Mouse (Mus musculus) gastrocnemius, adult 8-10 months (tissue): Measurements from ENCODE around the gene Nxnl1. TPM values are rescaled to one million over a fixed set of nuclear protein-coding genes. Genes with fewer than 3 reads are reported as not detected.
A peak's percentile ranks its signal among the peaks of the same experiment; 100 is the strongest.

ENCODE experiments used
- DNase-seq, 2 experiments: peaks; one replicate each; pipeline ENCODE4 v3.0.0; 2022; ENCODE audit warnings: low spot score in 2 of 2
- total RNA-seq, 4 experiments: library from RNA; stranded (reverse); gene quantifications; 2 replicates each; pipeline ENCODE4 v1.2.4; 2022

Nxnl1 gene
- total RNA-seq, 4 experiments from 2014 or later = 0.09 to 0.13 TPM; not detected in 2

- DNase-seq = no peak
Observed at GRCm38 (mm10) chr8:71586891-71587290, 20.5 kb upstream of the Nxnl1 start.

DNA sequence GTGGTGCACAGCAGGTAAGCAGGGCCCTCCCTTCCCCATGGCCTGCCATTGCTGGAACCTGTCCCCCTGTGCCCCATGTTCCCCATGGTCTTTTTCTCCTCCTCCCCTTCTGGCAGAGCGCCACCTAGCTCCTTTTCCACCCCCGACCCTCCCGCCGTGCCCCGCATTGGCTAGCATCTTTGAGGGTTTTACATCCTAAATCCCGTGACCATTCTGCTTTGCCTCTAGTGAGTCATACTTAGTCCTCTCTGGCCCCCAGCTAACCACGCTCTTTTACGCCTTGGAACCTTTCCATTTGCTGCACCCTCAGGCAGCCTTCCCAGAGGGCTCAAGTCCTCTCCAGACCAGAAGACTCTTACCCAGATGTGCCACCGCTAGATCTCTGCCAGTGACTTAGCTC is 13.8 kb upstream of the Nxnl1 start:
- DNase-seq = no peak

DNA sequence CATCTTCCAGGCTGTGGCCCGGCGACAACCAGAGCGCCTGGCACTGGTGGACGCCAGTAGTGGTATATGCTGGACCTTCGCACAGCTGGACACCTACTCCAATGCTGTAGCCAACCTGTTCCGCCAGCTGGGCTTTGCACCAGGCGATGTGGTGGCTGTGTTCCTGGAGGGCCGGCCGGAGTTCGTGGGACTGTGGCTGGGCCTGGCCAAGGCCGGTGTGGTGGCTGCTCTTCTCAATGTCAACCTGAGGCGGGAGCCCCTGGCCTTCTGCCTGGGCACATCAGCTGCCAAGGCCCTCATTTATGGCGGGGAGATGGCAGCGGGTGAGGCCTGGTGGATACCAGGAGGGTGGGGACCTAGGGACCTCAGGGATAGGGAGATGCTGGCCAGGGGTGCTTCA is 13.1 kb upstream of the Nxnl1 start:
- peak; percentile 75 to 83 for DNase-seq

DNA sequence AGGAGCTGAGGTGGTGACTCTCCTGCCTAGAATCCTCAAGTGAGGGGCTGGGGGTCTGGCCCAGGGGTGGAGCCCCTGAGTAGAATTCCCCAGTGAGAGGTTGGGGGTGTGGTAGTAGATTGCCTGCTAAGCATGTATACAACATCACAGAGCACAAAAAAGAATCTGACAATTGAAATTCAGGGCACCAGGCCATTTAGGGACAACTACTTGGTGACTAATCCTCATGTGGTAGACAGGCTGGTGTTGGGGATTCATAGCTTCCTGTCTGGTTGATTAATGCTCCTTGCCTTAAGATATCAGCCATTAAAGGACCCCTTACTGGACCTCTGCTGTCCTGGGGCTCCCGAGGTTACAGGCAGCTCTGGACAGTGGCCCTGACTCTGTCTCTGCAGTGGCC is 12.6 kb upstream of the Nxnl1 start:
- DNase-seq = no peak

DNA sequence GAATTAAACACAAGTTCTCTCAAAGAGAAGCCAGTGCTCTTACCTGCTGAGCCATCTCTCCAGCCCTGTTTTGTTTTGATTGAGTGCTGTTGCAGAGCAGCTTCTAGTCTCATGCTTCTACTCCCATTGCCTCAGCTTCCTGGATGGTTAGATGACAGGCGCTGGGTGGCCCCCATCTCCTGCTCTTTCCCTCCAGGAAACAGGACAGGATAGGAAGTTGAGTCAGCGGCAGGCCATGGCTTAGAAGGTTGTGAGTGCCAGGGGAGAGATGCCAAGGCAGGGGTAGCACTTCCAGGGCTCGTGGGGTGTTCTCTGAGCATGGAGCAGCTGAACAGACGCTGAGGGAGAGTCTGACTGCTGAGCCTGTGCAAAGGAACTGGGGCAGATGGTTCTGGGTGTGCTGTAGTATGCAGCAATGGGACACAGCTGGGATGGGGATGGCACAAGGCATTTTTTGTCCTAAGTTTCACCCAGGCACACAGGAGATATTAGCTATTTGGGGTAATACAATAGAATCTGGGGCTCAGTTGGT is 11.5 kb upstream of the Nxnl1 start:
- no peak for DNase-seq

- no peak for DNase-seq
Observed at GRCm38 (mm10) chr8:71575020-71575419, 8.6 kb upstream of the Nxnl1 start.

GRCm38 (mm10) chr8:71574426-71574825 is 8.0 kb upstream of the Nxnl1 start:
- DNase-seq = no peak

- peak in 1 of 2 experiments; percentile 52 for DNase-seq
Observed at GRCm38 (mm10) chr8:71572847-71573633, 6.6 kb upstream of the Nxnl1 start.

DNA sequence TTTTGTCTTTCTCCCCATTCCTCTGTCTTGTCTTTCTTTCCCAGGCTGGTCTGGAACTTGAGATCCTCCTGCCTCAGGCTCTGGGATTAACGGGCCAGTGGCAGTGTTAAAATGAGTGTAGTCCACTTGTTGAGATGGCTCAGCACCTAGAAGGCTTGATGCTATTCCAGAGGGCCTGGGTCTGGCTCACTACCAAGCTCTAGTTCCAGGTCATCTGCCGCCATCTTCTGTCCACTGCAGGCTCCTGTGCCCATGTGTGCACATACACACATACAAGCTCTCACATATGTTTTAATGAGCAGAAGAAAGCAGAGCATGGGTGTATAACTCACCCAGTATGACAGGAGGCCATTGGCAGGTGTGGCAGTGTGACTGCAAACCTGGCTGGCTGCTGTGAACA is 5.7 kb upstream of the Nxnl1 start:
- DNase-seq = no peak

- peak; percentile 82 to 88 for DNase-seq
Observed at GRCm38 (mm10) chr8:71570291-71570954, 4.0 kb upstream of the Nxnl1 start.

- DNase-seq = peak; percentile 79 to 84
Observed at GRCm38 (mm10) chr8:71569366-71570290, 3.2 kb upstream of the Nxnl1 start.

GRCm38 (mm10) chr8:71568941-71569340 is 2.5 kb upstream of the Nxnl1 start:
- DNase-seq = no peak

GRCm38 (mm10) chr8:71568387-71568937 is 2.1 kb upstream of the Nxnl1 start, which contains the start of gene Slc27a1:
TSS of gene Slc27a1 (plus strand) at chr8:71568882.
- peak; percentile 60 to 81 for DNase-seq

DNA sequence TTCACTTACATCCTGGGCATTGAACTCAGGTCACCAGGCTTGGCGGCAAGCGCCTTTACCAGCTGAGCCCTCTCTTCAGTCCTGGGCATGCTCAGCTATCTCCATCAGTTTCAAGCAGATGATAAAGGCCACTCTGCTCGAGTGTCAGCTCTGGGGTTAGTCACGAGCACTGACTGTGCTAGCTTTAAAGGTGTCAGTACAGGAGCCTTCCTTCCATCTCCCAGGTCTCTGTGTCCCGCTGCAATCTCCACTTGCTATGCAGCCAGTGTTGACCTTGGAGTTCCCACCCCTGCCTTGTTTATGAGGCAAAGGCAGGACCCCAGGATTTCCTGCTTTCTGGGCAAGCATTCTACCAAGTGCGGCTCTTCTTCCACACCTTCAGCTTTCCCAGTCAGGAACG is 1.2 kb upstream of the Nxnl1 start:
- no peak for DNase-seq

DNA sequence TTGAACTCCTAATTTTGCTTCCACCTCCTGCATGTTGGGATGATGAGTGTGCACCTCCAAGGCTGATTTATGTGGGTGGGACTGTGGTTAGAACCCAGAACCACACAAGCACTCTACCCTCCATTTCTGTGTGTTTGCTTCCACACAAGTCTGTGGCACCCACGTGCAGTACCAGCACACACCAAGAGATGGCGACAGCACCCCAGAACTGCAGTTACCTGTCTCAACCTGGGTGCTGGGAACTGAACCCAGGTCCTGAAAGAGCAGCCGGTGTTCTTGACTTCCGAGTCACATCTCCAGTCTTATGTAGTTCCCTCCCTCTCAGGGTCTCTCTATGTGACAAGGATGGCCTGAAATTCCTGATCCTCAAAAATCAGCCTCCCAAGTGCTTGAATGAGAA is 2.4 kb downstream of the Nxnl1 start:
- no peak for DNase-seq

- DNase-seq = peak; percentile 66 to 72
Observed at GRCm38 (mm10) chr8:71562751-71563150, 3.6 kb downstream of the Nxnl1 start.

DNA sequence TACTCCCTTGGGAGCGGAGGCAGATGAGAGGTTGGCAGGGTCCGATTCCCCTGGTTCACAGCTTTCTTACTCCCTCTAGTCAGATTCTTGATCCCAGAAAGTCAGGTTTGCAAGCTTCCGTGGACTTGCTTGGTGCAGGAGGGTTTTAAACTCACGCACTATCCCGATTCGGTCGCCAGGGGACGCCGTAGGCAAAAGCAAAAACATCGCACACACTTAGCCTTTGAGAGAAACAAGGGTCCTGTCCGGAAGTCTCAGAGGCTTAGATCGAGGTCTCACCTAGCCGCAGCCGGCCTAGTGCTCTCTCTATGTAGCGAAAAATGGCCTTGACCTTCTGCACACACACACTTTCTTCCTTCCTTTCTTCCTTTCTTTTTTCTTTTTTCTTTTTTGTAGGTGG is 5.0 kb downstream of the Nxnl1 start:
- no peak for DNase-seq

DNA sequence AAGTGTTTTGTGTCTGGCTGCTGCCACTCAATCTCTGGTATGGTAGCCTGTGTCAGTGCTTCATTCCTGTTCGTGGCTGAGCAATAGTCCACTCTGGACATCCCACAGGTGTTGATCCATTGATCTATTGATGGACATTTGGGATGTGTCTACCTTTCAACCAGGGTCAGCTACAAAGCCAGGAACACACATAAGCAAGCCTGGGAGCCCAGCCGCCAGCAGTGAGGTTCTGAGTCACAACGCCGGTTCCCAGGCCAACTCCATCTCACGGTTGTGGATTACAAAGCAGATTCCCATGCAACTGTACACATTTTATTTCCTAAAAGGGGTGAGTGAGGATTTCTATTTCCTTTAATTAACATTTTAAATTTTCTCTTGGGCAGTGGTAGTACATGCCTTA is 5.6 kb downstream of the Nxnl1 start:
- DNase-seq = no peak

- no peak for DNase-seq
Observed at GRCm38 (mm10) chr8:71560071-71560470, 6.3 kb downstream of the Nxnl1 start.

DNA sequence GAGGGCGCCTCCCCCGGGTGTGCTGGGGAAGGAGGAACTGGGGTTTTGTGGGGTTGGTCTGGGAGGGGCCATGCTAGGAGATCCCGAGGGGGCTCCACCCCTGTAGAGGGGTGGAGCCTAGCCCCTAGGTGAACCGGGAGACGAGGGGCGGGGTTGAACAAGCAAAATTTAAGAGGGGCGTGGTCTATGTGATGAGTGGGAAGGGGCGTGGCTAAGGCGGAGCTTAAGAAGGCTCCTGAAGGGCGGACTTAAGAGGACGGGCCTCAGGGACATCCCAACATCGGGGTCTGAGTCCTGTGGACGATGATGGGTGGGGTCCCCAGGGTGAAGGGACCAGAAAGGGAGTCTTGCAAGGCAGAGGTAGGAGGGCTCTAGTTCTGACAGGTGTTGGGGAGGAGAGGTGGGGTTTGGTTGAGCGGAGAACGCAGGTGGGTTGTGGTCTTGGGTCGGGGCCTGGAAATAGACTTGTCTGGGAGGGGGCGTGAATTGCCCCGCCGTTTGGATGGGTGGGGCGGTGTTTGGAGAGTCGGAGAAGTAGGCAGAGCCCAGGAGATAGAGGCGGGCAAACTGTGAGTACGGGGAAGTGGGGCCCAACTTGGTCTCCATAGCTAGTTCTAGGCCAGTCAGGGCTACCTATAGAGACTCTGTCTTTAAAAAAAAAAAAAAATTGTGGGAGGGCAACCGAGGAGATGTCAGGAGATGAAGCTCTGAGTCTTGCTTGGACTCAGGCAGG is 7.3 kb downstream of the Nxnl1 start:
- peak in 1 of 2 experiments; percentile 33 for DNase-seq
